Mouse (Mus musculus): ENCODE measurements at regions not wholly inside any gene's neighbourhood (a gene's known extent, or its start where the extent isn't known, plus 50 kb on each side); places are given as distances from the start of the nearest gene placed in this dataset.

GRCm38 (mm10) chr10:43790780-43791179 lies 110.8 kb downstream of the Qrsl1 start:
- Histone ChIP-seq H3K9ac (ENCODE audit: insufficient read depth, low read depth) (no peak overlapping the region), H3K36me3 (replicated peaks in 1 of 2; ENCODE audit: control insufficient read depth in 1 of 2, insufficient read depth in 1 of 2, low read length in 1 of 2) (peaks cover 0 to 6% of the 10 kb centered on the region in 2 experiments), H3K9me3 (replicated peaks; ENCODE audit: low read length) (peaks cover 2% of the 10 kb centered on the region), H3K4me3 (replicated peaks in 1 of 3; ENCODE audit: low read depth in 2 of 3, low read length in 2 of 3, poor library complexity in 1 of 3) (no peak overlapping the region), H3K4me2 (ENCODE audit: insufficient read depth, low read depth, poor library complexity, severe bottlenecking) (no peak overlapping the region), H3K4me1 (ENCODE audit: control insufficient read depth in 1 of 2, insufficient read depth in 2 of 2) (peaks cover 0 to 35% of the 10 kb centered on the region in 2 experiments; a peak in 3 of 4 replicates), H3K79me2 (replicated peaks; ENCODE audit: control insufficient read depth, extremely low read depth, insufficient read depth, poor library complexity, severe bottlenecking) (no peaks in the 10 kb centered on the region), H3K27ac (ENCODE audit: insufficient read depth, low read depth) (no peak overlapping the region), H3K27me3 (replicated peaks) (no peaks in the 10 kb centered on the region)
- TF ChIP-seq MYC (IDR thresholded peaks at IDR 0.05; ENCODE audit: low read depth, low read length) (no peak), E2F4 (IDR thresholded peaks at IDR 0.05; ENCODE audit: insufficient replicate concordance, low read depth, low read length) (no peak), JUN (IDR thresholded peaks at IDR 0.05; ENCODE audit: insufficient read depth, low read depth, low read length) (no peak), MXI1 (IDR thresholded peaks at IDR 0.05; ENCODE audit: low read depth, low read length) (no peak), ZMIZ1 (IDR thresholded peaks at IDR 0.05; ENCODE audit: low read depth, low read length) (no peak), BHLHE40 (IDR thresholded peaks at IDR 0.05; ENCODE audit: low read depth, low read length) (no peak), RAD21 (IDR thresholded peaks at IDR 0.05; ENCODE audit: low read depth, low read length) (no peak), USF2 (conservative IDR thresholded peaks at IDR 0.05; ENCODE audit: low read depth, low read length) (no peak)
- dilution Hi-C loops (cut with MboI; ENCODE audit: extremely low pct_ligation_motif_present, extremely low pct_unique_long_range_greater_than_20kb, low sequenced_read_pairs) (no loop called here), in situ Hi-C loops (cut with MboI; ENCODE audit: low pct_ligation_motif_present, low pct_unique_long_range_greater_than_20kb, low sequenced_read_pairs) (no loop called here)
- DNase-seq (ENCODE audit: extremely low read depth): peak; percentile 13

- peaks cover 0 to 34% of the 10 kb centered on the region in 2 experiments; a peak in 3 of 4 replicates for H3K4me1 ChIP-seq (ENCODE audit: control insufficient read depth in 1 of 2, insufficient read depth in 2 of 2)
- no peak overlapping the region for H3K4me3 ChIP-seq (replicated peaks in 1 of 3; ENCODE audit: low read depth in 2 of 3, low read length in 2 of 3, poor library complexity in 1 of 3)
- in situ Hi-C loops (cut with MboI; ENCODE audit: low pct_ligation_motif_present, low pct_unique_long_range_greater_than_20kb, low sequenced_read_pairs): no loop called here
- DNase-seq (ENCODE audit: extremely low read depth): no peak
- H3K36me3 ChIP-seq (replicated peaks in 1 of 2; ENCODE audit: control insufficient read depth in 1 of 2, insufficient read depth in 1 of 2, low read length in 1 of 2): peaks cover 0 to 6% of the 10 kb centered on the region in 2 experiments
- dilution Hi-C loops (cut with MboI; ENCODE audit: extremely low pct_ligation_motif_present, extremely low pct_unique_long_range_greater_than_20kb, low sequenced_read_pairs): no loop called here
- H3K4me2 ChIP-seq (ENCODE audit: insufficient read depth, low read depth, poor library complexity, severe bottlenecking): no peak overlapping the region
- no peaks in the 10 kb centered on the region for H3K27me3 ChIP-seq (replicated peaks)
- no peak overlapping the region for H3K9ac ChIP-seq (ENCODE audit: insufficient read depth, low read depth)
- TF ChIP-seq TBP (conservative IDR thresholded peaks at IDR 0.05; ENCODE audit: low read depth, low read length): no peak
- no peak overlapping the region for H3K27ac ChIP-seq (ENCODE audit: insufficient read depth, low read depth)
- no peaks in the 10 kb centered on the region for H3K79me2 ChIP-seq (replicated peaks; ENCODE audit: control insufficient read depth, extremely low read depth, insufficient read depth, poor library complexity, severe bottlenecking)
- H3K9me3 ChIP-seq (replicated peaks; ENCODE audit: low read length): peaks cover 2% of the 10 kb centered on the region
Measured at GRCm38 (mm10) chr10:43791525-43792021, 110.0 kb downstream of the Qrsl1 start.

GRCm38 (mm10) chr10:43792618-43793017 lies 108.9 kb downstream of the Qrsl1 start:
- dilution Hi-C loops (cut with MboI; ENCODE audit: extremely low pct_ligation_motif_present, extremely low pct_unique_long_range_greater_than_20kb, low sequenced_read_pairs): no loop called here
- Histone ChIP-seq H3K9ac (ENCODE audit: insufficient read depth, low read depth) (no peak overlapping the region), H3K27me3 (replicated peaks) (no peaks in the 10 kb centered on the region)

More at GRCm38 (mm10) chr10:43792618-43793017, 108.9 kb downstream of the Qrsl1 start:
- DNase-seq (ENCODE audit: extremely low read depth): no peak
- Histone ChIP-seq H3K4me1 (ENCODE audit: control insufficient read depth in 1 of 2, insufficient read depth in 2 of 2) (peaks cover 0 to 34% of the 10 kb centered on the region in 2 experiments; a peak in 3 of 4 replicates), H3K27ac (ENCODE audit: insufficient read depth, low read depth) (no peak overlapping the region), H3K36me3 (replicated peaks in 1 of 2; ENCODE audit: control insufficient read depth in 1 of 2, insufficient read depth in 1 of 2, low read length in 1 of 2) (peaks cover 0 to 6% of the 10 kb centered on the region in 2 experiments), H3K79me2 (replicated peaks; ENCODE audit: control insufficient read depth, extremely low read depth, insufficient read depth, poor library complexity, severe bottlenecking) (no peaks in the 10 kb centered on the region), H3K9me3 (replicated peaks; ENCODE audit: low read length) (peaks cover 2% of the 10 kb centered on the region), H3K4me3 (replicated peaks in 1 of 3; ENCODE audit: low read depth in 2 of 3, low read length in 2 of 3, poor library complexity in 1 of 3) (no peak overlapping the region), H3K4me2 (ENCODE audit: insufficient read depth, low read depth, poor library complexity, severe bottlenecking) (no peak overlapping the region)
- TF ChIP-seq MEF2A (IDR thresholded peaks at IDR 0.05; ENCODE audit: borderline replicate concordance, low read depth, low read length): no peak
- no peak for TF ChIP-seq NRF1 (IDR thresholded peaks at IDR 0.05; ENCODE audit: low read depth, low read length)
- no peak for TF ChIP-seq UBTF (IDR thresholded peaks at IDR 0.05; ENCODE audit: low read depth, low read length)
- TF ChIP-seq SMC3 (IDR thresholded peaks at IDR 0.05; ENCODE audit: low read depth, low read length): no peak
- TF ChIP-seq USF2 (conservative IDR thresholded peaks at IDR 0.05; ENCODE audit: low read depth, low read length): no peak
- no peak for TF ChIP-seq RCOR1 (conservative IDR thresholded peaks at IDR 0.05; ENCODE audit: low read depth, low read length)
- in situ Hi-C loops (cut with MboI; ENCODE audit: low pct_ligation_motif_present, low pct_unique_long_range_greater_than_20kb, low sequenced_read_pairs): no loop called here
